8 mouse cellular contexts compared by ENCODE assay signal in genomic region chr12:17576041-17576440, GRCm38 (mm10). TPM values are rescaled to one million over a fixed set of nuclear protein-coding genes. Genes with fewer than 3 reads are reported as not detected.
DNase-seq lines count a peak whose midpoint lies in the region; ATAC-seq lines count a peak whose summit lies in the region.

No protein-coding gene starts in this region.

- no peak for DNase-seq in cerebellum, postnatal 4 days (ENCODE audit: low spot score in 2 of 2)
- peak; percentile 55 for DNase-seq in cerebellum, adult 8-10 months
- peak; percentile 13 to 35 for DNase-seq in heart, postnatal 10 days
- DNase-seq in kidney, postnatal 25 days = peak; percentile 28 to 73
- peak; percentile 55 for DNase-seq in retina, embryonic 14.5 days (ENCODE audit: low spot score)
- no peak for DNase-seq in frontal cortex, adult 2 months (ENCODE audit: extremely low spot score in 1 of 2, low spot score in 1 of 2)
- no peak for DNase-seq in yolk sac, embryonic 10.5 days (ENCODE audit: low spot score)

- ATAC-seq in cerebellum, adult (ENCODE audit: insufficient number of reproducible peaks, low FRiP score, low TSS enrichment) = peak; percentile 24; the same call in 1 of the 2 replicates

- intact Hi-C loops in heart, postnatal 10 days (cut with DNase I) = no loop called here

RNA-seq across cellular contexts. Expression of gene Odc1, which starts 31.4 kb away (rescaled TPM):
- 10 to 100 TPM; 82.0 to 90.0 TPM for total RNA-seq in heart, postnatal 10 days (2021)
- polyA plus RNA-seq in frontal cortex, adult 2 months (2012; rRNA removed) = 87.5 and 94.0 TPM in 2 replicates

Comparison
In these comparisons a context has a peak if more than half of its experiments do, and no peak if none do; other contexts are left out.
1. DNase-seq: peak in cerebellum, adult 8-10 months (single experiment), heart, postnatal 10 days (2 of 2), kidney, postnatal 25 days (2 of 2) and retina, embryonic 14.5 days (single experiment); none in cerebellum, postnatal 4 days (0 of 2), frontal cortex, adult 2 months (0 of 2) and yolk sac, embryonic 10.5 days (single experiment).